Mouse (Mus musculus): ENCODE results near the gene Ugt1a2.

Gene Ugt1a2

DNA sequence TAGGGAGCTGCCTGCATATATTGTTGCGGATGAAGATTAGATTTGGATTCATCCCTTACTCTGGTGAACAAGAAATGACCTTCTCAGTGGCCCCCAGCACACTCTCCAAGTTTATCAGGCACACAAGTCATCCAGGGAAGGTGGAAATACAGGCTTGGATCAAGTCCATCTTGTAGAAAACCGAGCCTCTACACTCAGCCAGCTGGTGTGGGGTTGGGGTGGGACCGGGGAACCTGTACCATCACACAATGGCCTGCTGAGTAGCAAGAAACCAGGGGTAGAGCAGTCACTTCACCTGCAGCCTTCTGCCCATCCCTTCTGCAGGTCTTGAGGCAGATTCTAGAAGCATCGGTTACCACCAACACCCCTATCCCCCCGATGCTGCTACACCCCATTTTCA, 34.2 kb downstream of the Ugt1a2 start:
- DNase-seq = no peak

GRCm38 (mm10) chr1:88235046-88235893, 34.9 kb downstream of the Ugt1a2 start:
- DNase-seq = peak in 1 of 2 experiments; percentile 24

DNA sequence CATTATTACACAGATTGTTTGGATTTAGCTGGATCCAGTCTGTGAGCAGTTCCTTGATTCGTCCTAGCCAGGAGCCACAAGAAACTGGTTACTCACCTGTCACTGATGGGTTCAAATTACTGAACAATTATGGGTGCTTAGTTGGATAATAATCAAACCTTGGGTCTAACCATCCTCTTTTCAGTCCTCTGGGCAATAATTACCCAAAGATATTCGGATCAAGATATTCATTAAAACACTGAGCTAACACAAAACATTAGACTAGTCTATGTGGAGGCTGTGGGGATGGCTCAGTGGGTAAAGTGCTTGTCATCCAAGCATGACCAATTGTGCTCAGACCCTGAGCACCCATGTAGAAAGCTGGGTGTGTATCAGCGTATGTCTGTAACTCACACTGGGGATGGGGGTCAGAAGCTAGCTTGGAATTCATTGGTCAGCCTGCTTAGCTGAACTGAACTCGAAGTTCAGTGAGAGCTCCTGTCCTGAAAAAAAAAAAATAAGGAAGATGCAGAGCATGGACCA, 35.6 kb downstream of the Ugt1a2 start:
- peak in 1 of 2 experiments; percentile 2 for DNase-seq

DNA sequence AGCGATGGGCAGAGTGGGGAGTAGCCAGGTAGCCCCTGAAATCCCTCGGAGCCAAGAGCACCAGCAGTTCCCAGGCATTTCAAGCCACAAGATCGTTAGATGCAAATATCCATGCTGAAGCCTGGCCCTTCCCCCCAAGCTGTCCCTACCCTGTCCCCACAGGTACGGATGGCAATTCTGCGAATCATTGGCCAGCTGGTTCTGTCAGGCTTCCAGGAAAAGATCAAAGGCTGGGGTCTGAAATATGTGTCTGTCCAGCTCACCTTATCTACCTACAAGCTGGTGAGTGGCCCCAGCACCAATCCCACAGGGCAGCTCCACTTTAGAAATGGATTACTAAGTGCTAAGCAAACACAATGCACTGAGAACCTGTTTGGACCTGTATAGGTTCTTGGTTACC, 36.9 kb downstream of the Ugt1a2 start:
- DNase-seq = peak in 1 of 2 experiments; percentile 17

DNA sequence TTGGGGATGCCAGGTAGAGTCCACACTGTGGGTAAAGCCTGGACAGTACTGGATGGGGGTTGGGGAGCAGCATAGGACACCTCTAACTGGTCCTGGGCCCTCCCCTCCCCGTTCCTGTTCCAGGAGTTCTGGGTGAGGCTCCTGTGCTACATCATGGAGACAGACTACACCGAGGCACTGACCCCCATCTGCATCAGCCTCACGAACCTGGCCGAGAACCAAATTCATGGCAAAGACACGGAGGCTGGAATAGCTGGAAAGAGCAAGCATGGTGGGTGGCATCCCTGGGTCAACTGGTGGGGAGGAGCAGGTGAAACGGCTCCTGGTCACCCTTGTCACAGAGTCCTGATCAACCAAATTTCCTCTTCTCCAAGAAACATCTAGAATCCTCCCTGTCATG, 38.4 kb downstream of the Ugt1a2 start:
- peak in 1 of 2 experiments; percentile 32 for DNase-seq

- peak in 1 of 2 experiments; percentile 8 for DNase-seq
Measured at GRCm38 (mm10) chr1:88240072-88240471, 39.7 kb downstream of the Ugt1a2 start.

DNA sequence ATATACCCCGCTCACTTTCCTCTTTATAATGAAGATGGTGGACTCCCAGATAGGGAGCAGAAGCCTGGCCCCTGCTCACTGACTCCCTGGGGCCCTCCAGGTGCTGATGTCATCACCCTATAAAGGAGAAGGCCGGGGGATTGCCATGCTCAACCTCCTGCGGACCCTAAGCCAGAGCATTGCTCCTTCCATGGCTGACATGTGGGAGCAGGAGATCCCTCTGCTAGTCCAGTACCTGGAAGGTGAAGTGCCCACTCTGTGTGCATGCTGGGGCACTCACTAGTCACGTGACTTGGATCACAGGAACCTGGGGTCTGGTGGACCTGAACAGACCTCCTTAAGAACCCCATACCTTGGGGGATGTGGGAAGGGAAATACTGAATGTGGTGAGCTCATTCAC, 40.2 kb downstream of the Ugt1a2 start:
- DNase-seq = peak in 1 of 2 experiments; percentile 18

DNA sequence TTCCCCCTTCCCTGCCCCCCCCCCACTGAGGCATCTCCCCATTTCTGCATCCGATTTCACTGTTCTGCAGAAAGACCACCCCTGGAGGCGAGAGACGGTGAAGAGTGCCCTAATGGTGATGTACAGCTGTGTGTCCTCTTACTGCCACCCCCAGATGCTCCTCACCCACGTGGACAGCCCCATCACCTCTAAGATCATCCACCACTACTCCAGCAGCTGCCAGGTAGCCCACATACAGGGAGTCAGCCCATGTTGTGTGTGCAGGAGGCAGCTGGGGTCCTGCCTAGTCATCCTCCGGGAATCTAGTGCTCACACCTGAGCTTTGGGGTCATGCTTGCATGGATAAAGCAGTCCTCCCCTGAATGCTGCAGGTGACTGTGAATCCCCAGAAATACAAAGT, 43.5 kb downstream of the Ugt1a2 start:
- peak in 1 of 2 experiments; percentile 22 for DNase-seq

DNA sequence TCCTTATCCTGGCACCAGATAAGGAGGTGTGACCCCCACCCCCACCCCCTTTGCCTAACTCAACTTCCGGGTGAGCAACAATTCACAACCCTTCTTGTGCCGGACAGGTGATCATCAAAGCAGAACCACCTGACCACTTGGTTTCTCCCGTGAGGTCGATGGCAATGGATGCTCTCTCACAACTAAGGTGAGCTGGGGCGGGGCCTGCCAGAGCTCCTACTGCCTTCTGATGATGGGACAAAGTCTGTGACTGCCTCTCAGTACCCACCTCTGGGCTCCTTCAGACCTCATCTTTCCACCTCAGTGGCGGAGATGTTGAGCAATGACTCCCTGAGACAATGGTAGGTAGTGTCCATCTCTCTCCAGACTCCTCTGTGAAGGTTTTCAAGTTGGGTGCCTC, 45.5 kb downstream of the Ugt1a2 start:
- peak in 1 of 2 experiments; percentile 16 for DNase-seq

- DNase-seq = no peak
Measured at GRCm38 (mm10) chr1:88246386-88246785, 46.0 kb downstream of the Ugt1a2 start.

GRCm38 (mm10) chr1:88247660-88248059, 47.3 kb downstream of the Ugt1a2 start:
- DNase-seq = peak in 1 of 2 experiments; percentile 16

DNA sequence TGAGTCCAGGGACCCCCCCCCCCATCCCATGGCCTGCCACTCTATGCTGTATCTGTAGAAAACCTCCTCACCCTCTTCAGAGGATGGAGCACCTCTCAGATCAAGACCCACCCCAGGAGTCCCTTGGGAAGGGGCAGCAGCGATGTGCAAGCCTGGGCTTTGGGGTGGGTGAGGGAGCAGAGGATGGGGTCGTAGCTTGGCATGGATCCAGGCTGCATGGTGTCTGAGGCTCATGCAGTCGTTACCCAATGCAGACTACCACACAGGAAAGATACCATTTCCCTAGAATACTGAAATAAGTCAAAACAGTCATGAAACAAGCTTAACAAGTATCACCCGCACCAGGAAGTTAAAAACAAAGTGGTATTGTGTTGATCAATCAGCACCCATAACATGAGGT, 48.3 kb downstream of the Ugt1a2 start:
- DNase-seq = no peak

DNA sequence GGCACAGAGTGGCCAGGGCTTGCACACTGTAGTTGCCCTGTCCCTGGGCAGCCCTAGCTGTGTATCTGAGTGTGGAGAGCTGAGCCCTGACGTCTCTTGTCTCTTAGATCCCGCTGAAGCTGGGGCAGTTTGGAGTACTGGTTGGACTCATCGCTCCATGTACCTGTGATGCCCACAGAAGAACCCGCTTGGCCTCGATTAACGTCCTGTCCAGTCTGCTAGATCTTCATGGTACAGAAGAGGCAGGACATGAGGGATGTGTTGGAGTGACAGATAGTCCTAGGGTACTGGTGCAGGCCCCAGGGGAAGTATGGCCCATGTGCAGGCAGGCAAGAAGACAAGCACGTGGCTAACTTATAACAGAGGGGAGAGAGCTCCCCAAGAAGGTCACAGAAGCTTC, 49.2 kb downstream of the Ugt1a2 start:
- no peak for DNase-seq

- no peak for DNase-seq
Measured at GRCm38 (mm10) chr1:88250023-88250422, 49.6 kb downstream of the Ugt1a2 start.

- DNase-seq = peak in 1 of 2 experiments; percentile 36
Measured at GRCm38 (mm10) chr1:88253106-88253505, 52.7 kb downstream of the Ugt1a2 start.

- DNase-seq = no peak
Measured at GRCm38 (mm10) chr1:88253540-88253939, 53.1 kb downstream of the Ugt1a2 start.

DNA sequence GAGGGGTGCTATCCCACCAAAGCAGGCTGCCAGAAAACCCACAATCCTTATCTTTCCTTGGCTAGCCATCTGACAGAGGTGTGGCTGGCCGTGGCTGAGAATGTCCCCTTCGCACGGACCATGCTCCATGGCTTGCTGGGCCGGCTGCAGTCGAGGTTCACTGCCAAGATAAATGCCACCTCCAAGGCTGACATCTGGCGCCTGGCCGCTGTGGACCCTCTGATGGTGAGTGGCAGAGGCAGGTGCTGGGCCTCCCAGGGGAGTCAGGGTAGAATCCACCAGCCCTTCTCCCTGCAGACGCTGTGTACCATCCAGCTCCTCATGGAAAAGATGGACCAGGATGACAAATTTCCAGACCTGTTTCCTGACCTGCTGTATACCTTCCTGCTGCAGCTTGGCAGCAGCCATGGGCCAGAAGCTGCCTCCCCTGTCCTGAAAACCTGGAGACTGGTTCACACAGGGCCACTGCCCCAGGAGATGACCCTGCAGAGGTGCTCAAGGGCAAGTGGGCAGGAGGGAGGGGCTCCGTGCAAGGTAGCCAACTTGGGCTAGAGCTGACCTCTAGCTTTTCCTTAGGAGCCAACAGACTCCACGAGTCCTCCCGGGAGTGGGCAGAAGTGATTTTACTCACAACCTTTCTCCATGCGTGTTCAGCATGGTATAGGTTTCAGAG, 54.5 kb downstream of the Ugt1a2 start:
- peak in 1 of 2 experiments; percentile 32 for DNase-seq

DNA sequence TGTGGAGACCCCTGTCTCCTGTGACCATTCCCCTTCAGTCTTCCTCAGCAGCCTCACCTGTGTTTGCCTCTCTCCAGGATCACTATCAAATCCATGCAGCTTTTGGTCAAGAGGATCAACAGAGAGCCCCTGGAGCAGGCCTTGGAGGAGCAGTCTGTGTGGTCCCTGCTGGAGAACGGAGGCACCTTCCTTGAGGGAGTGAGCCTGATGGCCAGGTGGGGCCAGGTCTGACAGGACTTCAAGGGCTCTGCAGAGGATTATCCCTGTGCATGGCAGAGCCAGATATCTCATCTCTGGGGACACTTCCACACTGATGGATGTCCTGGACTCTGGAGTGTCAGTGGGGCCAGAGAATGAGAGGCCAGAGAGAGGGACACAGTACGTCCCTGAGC, 55.1 kb downstream of the Ugt1a2 start:
- DNase-seq = no peak

DNA sequence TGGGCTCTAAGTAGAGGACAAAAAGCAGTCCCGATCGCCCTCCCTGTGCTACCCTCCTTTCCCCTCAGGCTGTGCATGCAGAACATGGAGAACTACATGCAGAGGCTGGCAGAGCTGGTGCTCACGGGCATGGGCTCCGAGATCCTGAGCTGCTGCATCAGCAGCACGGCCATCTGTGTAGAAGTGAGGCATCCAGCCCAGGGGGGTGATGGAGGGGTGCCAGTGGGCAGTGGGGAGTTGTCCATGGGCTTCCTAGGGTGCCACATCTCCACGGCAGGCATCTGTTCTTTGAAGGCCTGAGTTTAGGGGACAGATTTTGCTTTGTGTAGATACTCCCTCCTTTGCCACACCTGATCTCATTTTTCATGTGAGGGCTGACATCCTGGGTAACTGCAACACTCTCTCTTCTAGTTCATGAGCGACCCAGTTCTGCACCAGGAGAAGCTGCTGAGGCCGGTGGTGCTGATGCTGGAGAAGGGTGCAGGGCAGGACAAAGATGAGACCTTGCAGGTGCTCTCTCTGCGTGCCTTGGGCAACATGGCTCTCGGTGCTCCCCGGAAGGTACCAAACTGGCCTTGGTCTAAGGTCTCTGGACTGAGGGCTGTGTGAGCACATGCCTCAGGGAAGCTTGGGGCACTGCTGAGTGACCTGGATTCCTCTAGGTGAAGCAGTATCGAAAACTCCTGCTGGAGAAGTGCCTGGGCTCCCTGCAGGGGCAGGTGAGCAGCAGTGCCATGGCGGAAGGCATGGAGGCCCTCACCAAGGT, 55.8 kb downstream of the Ugt1a2 start:
- peak in 1 of 2 experiments; percentile 33 for DNase-seq

GRCm38 (mm10) chr1:88256886-88257663, 56.7 kb downstream of the Ugt1a2 start:
- DNase-seq = no peak

- peak in 1 of 2 experiments; percentile 21 for DNase-seq
Measured at GRCm38 (mm10) chr1:88257681-88258080, 57.3 kb downstream of the Ugt1a2 start.

GRCm38 (mm10) chr1:88258361-88258760, 58.0 kb downstream of the Ugt1a2 start:
- DNase-seq = no peak

Measured in spleen, adult 18-20 months (tissue).